Mouse (Mus musculus) retina, embryonic 14.5 days (tissue): Measurements from ENCODE around the gene Zbtb16.

Experiments
- DNase-seq: peaks from one replicate; pipeline ENCODE4 v3.0.0-alpha.2; 2015; ENCODE audit warnings: low spot score

Gene Zbtb16

DNA sequence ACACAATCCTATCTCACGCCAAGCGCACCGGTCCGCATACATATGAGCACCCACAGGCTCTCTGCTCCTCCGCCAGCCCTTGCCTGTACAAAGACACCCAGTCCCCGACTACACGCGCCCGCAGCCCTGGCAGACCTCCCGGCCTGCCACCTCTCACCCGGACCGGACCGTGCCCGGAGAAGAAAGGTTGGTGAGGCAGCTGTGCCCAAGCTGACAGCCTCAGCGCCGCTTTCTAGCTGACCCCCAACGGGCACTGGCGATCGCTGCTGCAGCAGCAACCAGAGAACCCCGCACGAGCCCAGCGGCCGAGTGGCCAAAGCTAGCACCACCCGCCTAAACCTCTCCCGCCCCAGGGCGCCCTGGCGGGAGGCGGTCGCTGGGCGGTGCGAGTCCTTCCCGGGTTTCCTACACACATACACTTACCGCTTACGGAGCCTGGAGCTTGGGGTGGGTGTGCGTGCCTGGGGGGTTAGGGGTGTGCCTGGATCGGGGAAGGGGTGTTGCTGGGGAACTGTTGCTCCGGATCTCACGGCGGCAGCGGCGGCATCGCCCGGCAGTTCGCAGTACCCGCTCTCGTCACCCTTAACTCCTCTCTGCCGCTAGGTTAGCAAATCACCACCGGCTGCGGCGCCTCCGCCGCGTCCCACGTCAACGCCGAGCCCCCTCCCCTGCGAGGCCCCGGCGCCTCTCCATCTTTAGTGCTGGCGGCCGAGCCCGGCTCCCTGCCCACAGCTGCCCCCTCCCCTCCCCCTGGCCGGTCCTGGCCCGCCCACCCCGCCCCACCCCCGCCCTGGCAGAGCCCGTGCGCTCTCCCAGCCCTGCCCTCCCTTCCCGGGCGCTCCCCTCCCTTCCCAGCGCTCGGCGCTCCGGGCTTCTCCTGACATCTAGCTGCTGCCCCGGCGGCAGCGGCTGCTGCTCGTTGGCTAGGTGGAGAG is at the start of gene Zbtb16:
Zbtb16 (minus strand) TSS at position 592 of the 935 bp plus-strand sequence.
- DNase-seq = peak; percentile 92

DNA sequence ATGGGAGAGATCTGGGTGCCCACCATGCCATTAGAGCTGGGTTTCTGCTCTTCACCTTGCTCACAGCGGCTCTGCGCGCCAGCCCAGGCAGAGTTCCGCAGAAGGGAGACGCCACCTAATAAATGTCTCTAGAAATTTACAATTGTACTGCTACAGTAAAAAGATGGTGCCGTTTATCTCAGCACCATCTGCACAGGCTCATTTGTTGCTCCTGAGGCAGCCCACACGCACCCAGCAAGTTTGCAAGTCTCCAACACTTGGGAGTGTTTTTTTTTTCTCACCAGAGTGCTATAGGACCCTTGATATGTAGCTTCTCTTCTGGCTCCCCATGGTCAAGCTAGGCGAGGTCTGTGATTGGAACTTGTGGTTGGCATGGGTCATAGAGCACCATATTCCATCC is 36.9 kb upstream of the Zbtb16 start:
- no peak for DNase-seq

- no peak for DNase-seq
Observed at GRCm38 (mm10) chr9:48866523-48867121, 30.6 kb upstream of the Zbtb16 start.

DNA sequence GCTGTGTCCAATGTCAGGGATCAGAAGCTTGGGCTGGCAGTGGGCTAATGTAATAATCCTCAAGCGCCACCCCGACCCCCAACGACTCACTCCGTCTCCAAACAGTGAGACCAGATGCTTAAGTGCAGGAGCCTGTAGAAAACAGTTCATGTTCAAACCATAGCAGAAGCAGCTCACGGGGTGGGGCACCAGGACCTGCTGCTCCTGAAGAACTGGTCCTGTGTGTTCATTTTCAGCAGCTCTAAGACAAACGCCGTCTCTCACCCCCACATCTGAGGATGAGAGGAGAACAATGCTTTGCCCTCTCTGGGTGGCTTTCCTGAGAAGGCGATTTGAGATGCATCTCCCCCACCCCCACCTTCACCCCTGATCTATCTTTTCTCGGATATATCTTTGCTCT is 29.2 kb upstream of the Zbtb16 start:
- DNase-seq = no peak

DNA sequence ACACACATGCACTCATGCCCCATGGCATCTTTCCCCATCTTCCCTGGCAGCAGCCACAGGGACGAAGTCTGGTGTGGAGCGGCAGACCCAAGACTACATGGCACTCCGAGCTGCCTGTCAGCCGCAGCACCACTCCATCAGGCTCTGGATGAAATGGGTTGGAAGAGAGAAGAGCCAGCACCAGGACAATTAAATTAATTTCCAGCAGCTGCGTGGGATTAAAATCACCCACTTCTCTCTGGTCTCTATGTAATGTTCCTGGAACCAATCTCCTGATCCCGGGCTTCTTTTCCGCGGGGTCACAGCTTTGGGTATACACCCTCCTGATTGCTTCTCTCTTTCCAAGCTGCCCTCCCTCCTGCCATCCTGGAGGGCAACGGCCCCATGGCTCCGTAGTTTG is 25.5 kb upstream of the Zbtb16 start:
- no peak for DNase-seq

DNA sequence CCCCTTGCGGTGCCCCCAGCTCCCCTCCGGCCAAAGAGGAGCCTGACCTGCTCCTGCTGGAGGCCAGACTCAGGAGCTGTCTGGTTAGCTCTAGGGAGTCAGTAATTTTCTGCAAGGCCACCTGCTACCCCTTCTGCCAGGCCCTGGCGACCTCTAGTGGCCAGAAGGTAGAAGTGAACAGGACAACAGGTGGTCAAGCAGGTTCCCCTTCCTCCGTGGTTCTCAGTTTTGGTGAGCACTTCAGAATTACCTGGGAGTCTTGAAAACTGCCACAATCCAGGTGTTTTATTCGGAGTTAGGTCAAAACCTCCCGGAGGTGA is 24.5 kb upstream of the Zbtb16 start:
- DNase-seq = peak; percentile 84

DNA sequence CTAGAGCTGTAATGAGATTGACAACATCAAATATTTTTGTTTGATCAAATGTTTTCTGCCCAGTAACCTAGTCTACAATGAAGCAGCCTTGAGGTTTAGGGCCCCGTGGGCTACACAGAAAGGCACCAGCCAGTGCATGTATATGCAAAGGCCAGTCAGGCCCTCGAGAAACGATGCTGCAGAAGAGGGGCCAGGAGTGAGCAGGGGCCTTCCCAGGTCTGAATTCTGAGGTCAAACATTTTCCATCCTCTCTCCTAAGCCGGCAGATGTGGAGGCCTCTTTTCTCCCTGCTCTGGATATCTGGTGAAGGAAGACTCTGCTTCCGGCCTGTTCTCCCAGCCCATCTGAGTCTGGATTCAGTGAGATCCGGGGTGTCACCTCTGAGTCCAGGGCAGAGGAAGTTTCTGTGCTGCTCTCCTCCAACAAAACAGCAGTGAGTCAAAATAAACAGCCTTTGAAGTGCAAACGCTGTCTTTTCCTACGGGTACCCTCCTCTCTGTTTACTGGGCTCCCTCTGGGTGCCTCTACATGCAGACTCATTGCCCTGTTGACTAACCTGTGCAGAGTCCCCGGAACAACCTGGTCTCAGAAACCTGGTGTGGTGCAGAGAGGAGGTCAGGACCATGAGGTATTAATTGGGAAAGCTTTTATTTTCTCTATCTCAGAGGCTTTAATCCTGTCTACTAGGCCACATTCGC is 24.0 kb upstream of the Zbtb16 start:
- no peak for DNase-seq

DNA sequence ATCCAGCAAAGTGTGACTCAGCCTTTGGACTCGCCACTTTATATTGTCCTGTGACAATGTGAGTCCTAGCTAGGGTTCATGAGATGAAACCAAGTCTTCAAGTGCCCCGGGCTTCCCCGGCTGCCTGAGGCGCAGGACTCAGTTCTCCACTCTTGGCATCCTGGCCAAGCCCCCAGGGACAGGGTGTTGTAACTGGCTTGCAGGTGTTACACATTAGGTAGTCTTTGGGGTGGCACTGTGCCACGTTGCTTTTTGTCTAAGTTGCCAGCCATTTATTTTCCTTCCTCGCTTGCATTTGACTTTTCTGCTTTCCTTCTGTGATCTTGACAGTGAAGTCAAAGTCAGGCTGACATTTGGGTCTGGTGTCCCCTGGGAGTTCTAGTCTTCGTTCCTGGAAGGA is 21.9 kb upstream of the Zbtb16 start:
- DNase-seq = no peak

DNA sequence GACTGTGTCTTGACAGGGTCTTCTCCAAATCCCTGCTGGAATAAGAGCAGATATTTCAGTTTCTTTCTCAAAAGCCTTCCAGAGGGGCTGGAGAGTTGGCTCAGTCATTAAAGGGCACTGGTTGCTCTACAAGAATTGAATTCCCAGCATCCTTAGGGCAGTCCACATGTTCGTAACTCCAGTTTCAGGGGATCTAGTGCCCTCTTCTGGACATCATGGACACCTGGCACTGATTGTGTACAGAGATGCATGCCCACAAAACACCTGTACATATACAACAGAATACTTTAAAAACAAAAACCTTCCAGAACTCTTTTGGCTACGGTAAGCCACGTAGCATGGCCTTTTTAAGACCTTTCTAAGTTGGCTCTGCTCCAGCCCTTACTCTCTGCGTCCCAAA is 20.2 kb upstream of the Zbtb16 start:
- DNase-seq = no peak

DNA sequence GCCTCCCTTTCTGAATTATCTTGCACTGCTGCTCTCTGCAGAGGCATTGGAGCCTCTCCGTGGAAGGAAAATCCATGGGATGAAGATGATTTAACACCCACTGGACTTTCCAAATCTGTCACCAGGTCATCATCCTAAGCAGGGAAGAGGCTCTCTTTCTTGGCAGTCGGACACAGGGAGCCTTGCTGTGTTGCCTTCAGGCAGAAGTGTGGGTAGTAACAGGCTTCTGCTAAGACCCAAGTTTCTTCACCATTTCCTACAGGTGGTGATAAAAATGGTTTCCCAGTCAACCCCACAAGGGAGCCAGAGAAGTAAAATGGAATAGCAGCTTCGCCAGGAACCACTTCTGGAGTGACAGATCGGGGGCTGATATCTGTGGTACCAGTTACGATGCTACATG is 13.5 kb upstream of the Zbtb16 start:
- no peak for DNase-seq

- DNase-seq = no peak
Observed at GRCm38 (mm10) chr9:48839568-48839967, 3.5 kb upstream of the Zbtb16 start.

- no peak for DNase-seq
Observed at GRCm38 (mm10) chr9:48838346-48838745, 2.3 kb upstream of the Zbtb16 start.

- no peak for DNase-seq
Observed at GRCm38 (mm10) chr9:48837181-48837580, 1.2 kb upstream of the Zbtb16 start.

DNA sequence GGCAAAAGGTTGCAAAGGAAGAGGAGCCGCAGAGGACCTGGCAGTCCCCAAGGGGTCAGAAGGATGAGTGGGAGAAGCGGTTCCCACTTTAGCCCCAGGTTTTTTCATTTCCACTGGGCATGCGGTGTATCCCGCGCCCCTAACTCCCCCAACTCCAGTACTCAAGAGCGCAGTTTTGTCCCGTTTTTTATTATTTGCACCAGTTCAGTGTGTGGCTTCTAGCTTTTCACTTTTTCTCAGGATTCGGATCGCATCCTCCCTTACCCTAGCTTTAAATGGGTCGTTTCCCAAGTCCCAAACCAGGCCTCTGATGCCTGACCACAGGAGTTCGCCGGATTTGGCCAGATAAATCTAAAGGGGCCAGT is 526 bp upstream of the Zbtb16 start:
- no peak for DNase-seq

- peak; percentile 59 for DNase-seq
Observed at GRCm38 (mm10) chr9:48834541-48835411, 1.2 kb downstream of the Zbtb16 start.

DNA sequence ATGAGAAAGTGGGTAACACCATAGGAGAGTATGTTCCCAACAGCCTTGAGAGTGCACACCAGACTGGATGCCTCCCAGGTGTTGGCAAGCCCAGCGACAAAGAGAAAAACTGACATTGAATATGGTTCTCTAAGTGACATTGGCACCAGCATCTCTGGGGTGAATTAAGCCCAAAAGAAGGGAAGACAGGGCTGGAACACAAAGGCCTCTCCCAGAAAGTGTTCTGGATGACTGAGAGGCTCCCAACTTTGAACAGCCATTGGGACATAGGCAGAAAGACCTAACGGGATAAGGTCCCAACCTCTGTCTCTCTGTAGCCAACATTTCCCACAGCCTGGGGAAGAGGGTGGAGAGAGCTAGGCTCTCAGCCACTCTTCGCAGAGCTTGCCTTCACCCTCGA is 2.0 kb downstream of the Zbtb16 start:
- no peak for DNase-seq

DNA sequence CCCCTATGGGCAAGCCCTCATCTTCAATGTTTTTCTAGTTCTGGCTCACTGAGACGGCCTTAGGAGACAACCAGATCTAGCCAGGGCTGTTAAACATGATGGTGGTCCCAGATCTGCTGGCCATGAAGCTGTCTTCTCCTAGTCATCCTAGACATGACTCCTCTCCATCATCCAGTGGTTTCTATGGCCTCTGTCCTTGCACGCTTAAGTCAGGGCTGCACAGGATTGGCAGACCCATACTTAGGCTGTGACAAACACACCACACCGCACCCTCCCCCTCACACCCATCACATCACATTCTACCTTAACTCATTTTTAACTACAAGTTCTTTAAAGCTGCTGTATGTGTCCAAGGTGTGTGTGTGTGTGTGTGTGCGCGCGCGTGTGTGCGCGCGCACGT is 2.5 kb downstream of the Zbtb16 start:
- DNase-seq = no peak

GRCm38 (mm10) chr9:48832473-48833100 is 3.4 kb downstream of the Zbtb16 start:
- no peak for DNase-seq

GRCm38 (mm10) chr9:48831560-48832460 is 4.2 kb downstream of the Zbtb16 start:
- DNase-seq = no peak

DNA sequence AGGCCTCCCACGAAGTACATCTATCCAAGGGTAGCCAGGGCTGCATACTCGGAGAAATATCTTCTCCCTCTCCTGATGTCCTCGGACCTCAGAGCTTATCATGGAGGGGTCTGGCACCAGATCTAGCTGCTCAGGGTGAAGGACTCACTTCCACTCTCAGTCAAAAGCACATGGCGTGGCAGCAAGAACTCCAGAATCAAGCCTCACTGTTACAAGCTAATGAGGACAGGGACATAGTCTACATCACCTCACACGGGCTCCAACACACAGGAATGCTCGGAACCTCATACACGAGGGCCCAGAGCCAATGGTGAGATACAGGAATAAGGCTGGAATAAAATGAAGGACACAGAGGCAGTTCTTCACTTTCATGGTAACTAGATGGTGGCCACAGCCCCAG is 7.2 kb downstream of the Zbtb16 start:
- no peak for DNase-seq
